Mouse (Mus musculus) central nervous system, embryonic 18 days (tissue): Measurements from ENCODE around the gene 1810024B03Rik. TPM values are rescaled to one million over a fixed set of nuclear protein-coding genes. Genes with fewer than 3 reads are reported as not detected.

ENCODE experiments used
- polyA plus RNA-seq: library from polyadenylated mRNA; depleted of rRNA; stranded (reverse); fragments of >200 nt; gene quantifications from 2 replicates; pipeline ENCODE4 v1.2.3, GENCODE M21; 2012; rRNA removed

The 1810024B03Rik gene
- polyA plus RNA-seq: 0.90 and 0.98 TPM in 2 replicates

DNA sequence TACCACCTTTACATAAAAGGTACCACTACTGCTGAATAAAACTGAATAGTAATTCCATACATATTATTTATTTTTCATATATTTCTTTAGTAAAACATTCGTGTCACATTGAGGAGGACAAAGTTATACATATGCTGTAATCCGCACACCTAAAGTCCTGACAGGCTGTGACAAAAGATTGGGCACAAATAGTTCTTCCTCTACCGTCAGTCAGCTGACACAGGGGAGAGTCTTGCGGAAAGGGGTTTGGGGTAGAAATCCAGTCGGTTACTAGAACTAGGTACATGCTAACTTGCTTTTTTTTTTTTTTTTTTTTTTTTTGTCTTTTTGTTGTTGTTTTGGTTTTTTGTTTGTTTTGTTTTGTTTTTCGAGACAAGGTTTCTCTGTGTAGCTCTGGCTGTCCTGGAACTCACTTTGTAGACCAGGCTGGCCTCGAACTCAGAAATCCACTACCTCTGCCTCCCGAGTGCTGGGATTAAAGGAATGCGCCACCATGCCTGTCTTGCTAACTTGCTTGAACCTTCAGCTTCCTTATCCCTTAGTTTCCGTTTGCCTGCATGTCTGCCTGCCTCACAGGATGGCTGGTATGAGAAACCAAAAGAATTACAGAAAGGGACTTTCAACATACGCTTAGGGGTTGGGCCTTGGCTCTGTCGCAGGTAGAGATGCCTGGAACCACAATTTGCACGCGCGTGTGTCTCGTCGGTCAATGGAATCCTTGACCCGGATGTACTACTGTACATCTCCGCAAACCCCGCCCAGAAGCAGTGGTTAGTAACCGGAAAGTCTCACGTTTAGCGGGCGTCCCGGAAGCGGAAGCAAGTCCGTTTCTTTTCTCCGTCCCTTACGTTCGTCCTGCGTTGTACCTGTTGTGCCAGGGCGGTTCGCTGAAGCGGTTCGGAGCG lies at the start of gene 1810024B03Rik, which contains the start of gene Snrnp200:
TSS of gene 1810024B03Rik (minus strand) at position 734 of the 905 bp plus-strand sequence.
TSS of gene Snrnp200 (plus strand) at position 840 of the 905 bp plus-strand sequence.

DNA sequence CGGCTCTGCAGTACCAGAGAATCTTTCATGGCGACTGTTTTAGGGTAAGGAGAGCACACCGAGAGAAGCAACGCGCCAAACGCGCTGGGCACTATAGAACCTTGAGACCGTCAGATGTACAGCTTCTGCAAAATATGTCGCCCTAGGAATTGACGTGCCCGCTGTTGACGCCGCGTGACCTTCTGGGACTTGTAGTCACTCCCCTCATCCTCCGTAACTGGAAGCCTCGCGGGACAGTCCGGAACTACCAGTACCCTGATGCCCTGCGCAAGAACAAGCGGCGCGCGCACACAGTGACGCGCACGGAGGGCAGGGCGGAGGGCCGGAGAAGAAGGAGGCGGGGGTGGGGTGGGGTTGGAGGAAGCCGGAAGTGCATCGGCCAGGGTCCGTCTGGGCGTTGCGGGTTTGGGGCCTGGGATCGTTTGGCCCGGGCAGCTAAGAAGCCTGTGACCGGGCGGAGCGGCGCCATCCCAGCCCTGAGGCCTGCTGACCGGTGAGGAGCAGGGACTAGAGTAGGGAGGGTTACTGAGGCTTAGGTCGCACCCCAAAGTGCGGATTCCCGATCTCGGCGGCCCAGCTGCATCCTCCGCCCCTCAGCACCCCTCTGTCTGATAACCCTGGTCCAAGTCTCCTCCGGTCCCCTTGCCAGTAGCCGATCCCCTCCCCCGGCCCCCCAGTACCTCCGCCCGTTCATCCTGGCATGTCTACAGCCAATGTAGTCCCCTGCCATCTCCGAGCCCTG lies 39.7 kb upstream of the 1810024B03Rik start, which contains the start of the genes Ciao1 and Tmem127:
TSS of gene Ciao1 (minus strand) at position 225 of the 742 bp plus-strand sequence.
TSS of gene Tmem127 (plus strand) at position 317 of the 742 bp plus-strand sequence.

DNA sequence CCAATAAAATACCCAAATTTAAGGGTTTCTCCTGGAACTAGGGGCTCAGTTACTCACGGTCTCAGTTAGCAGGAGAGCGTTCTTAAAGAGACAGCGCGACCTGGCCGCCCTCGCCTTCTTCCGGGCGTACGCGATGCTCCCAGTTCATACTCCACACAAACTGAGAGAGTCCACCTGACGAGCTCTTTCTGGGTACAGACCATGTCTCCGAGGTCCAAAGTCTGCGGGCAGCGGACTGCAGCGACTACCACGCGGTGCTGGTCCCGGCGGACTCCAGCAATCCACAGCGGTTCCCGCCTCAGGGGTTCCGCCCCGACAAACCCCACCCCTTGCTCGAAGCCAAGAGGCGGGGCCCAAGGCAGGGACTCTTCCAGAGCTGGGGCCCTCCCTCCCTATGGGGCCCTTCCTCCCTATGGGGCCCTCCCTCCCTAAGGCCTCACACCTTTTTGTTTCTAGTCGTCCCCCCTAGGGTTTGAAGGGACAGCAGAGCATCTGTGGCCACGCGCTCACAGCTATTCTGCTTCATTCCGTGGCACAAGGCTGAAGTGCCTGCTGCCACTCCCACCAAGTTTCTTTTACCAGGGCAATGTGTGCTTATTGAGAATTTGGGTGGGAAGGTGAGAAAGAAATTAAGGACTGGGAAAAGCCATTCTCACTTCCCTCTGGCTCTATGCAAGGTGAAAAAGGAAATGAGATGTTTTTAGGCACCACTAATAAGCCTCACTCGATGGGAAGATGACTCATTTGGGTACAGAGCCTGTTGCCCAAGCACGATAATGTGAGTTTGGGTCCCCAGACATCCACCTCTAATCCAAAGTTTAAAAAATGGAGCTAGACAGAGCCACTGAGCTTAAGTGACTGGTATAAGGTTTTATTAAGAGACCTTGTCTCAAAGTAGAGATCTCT lies 64.7 kb downstream of the 1810024B03Rik start, which contains the start of gene Itpripl1:
TSS of gene Itpripl1 (minus strand) at position 285 of the 906 bp plus-strand sequence.

Other genes with a start within 250 kb of the 1810024B03Rik start
- 10.4 and 11.2 TPM in 2 replicates for gene Ap4e1, start 199.6 kb downstream of the 1810024B03Rik start, polyA plus RNA-seq
- gene Blvra, start 137.6 kb downstream of the 1810024B03Rik start, polyA plus RNA-seq: 19.1 and 20.5 TPM in 2 replicates
- 10.7 and 12.8 TPM in 2 replicates for gene Ncaph, start 74.3 kb downstream of the 1810024B03Rik start, polyA plus RNA-seq
- 6.7 and 7.0 TPM in 2 replicates for gene Itpripl1, start 64.8 kb downstream of the 1810024B03Rik start, polyA plus RNA-seq
- 74.8 and 77.0 TPM in 2 replicates for gene Snrnp200, start 106 bp upstream of the 1810024B03Rik start, polyA plus RNA-seq
- gene Ciao1, start 39.5 kb upstream of the 1810024B03Rik start, polyA plus RNA-seq: 62.8 and 64.7 TPM in 2 replicates
- 57.8 and 71.0 TPM in 2 replicates for gene Tmem127, start 39.6 kb upstream of the 1810024B03Rik start, polyA plus RNA-seq
- 106 and 109 TPM in 2 replicates for gene Stard7, start 61.9 kb upstream of the 1810024B03Rik start, polyA plus RNA-seq
- gene Dusp2, start 127.9 kb upstream of the 1810024B03Rik start, polyA plus RNA-seq: 9.7 and 10.0 TPM in 2 replicates
- 0.03 TPM in 1 of 2 replicates, not detected in the other for gene Astl, start 130.4 kb upstream of the 1810024B03Rik start, polyA plus RNA-seq
- gene Adra2b, start 154.9 kb upstream of the 1810024B03Rik start, polyA plus RNA-seq: 0.40 TPM in 2 replicates
- gene Gpat2, start 216.9 kb upstream of the 1810024B03Rik start, polyA plus RNA-seq: 0.13 and 0.16 TPM in 2 replicates
- gene Fahd2a, start 236.3 kb upstream of the 1810024B03Rik start, polyA plus RNA-seq: 23.8 and 24.5 TPM in 2 replicates